Mouse (Mus musculus) megakaryocyte, embryonic 14.5 days (primary cell): Measurements from ENCODE around the gene Hist1h2bf.

ENCODE experiments used
- FLI1 ChIP-seq: IDR thresholded peaks from 2 replicates; pipeline ENCODE4 v1.6.1; 2012; ENCODE audit warnings: low read length, inconsistent platforms, mixed read lengths
- GATA1 ChIP-seq: IDR thresholded peaks from 3 replicates; pipeline ENCODE4 v1.6.1; 2012; ENCODE audit warnings: mixed read lengths, low read length, inconsistent platforms, borderline replicate concordance

- TF ChIP-seq GATA1 (no peak), FLI1 (no peak)
Measured at GRCm38 (mm10) chr13:23546694-23547093, 27.3 kb downstream of the Hist1h2bf start.
